Mouse (Mus musculus): ENCODE measurements around the gene Cacna1s.

DNA sequence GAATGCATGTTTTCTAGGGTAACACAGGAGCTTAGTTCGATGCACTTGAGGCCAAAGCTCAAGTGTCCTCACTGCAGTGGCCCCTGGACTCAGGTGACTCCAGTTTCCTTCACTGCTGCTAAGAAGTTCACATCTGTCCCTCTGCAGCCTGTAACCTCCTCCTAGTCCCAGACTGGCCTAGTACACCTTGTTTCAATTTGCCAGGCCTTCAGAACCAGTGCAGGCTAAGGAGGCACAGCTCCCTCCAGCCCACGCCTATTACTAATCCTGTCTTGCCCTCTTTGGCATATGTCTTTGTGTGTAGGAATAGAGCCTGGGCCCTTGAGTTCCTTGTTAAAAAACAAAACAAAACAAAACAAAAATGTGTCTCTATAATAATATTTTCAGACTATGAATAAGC, 35.2 kb upstream of the Cacna1s start:
- TF ChIP-seq CTCF (conservative IDR thresholded peaks at IDR 0.05; ENCODE audit: low read length): no peak
- TF ChIP-seq NANOG (IDR thresholded peaks at IDR 0.05; ENCODE audit: borderline replicate concordance, low read length): no peak

All from E14TG2a.4 (cell line).